Mouse (Mus musculus): ENCODE measurements around the gene Il3. TPM values are rescaled to one million over a fixed set of nuclear protein-coding genes. Genes with fewer than 3 reads are reported as not detected.

Gene Il3
- total RNA-seq (2023): not detected

DNA sequence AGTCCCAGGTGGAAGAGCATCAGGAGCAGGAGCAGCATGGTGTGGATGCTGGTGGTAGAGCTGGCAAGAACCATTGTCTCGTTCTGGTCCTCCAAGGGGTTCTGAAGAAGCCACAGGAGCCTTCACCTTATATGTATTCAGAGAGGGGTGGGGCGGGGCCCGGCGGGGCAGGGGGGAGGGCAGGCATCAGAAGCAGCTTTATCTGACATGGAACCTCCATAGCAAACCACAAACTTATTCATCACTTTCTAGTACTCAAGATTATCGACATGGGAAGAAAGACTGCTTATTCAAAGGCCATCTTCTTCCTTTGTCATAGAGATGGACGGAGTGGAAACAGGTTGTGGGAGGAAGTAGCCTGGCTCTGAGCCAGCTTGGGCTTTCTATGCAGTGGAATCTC, at the start of gene Il3:
Il3 (minus strand) TSS at position 101 of the 400 bp plus-strand sequence.

DNA sequence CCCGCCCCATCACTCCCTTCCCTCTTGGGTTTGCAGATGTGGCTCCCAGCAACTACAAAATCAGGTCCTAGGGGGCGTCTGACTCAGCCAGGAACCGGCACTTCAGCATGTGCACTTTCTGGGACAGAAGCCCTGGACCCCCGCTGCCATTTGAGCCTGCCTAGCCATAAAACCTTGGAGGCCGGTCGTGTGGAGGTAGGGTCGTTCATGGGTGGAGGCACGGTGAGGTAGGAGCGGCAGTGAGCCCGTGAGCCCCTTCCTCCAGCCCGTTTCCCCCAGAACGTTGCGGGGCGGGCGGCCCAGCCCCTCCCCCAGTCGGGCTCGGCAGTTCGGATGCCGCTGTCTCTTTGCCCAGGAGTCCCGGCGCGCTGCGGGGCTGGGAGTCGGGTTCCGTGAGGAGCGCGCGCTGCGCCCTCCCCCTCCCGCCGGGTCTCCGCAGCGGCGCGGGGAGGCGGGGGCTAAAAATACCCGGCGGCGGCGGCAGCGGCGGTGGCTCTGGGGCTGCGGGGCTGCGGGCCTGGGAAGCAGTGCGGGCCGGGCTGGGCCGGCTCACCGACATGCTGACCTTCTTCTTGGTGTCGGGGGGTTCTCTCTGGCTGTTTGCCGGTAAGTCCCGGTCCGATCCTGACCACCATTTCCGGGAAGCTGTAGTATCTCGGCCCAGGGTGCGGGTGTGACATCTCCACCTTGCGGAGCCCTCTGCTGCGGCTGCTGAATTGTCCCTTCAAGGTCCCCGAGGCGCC, 36.8 kb upstream of the Il3 start, which contains the start of gene Acsl6:
Acsl6 (plus strand) TSS at position 71 of the 743 bp plus-strand sequence.

DNA sequence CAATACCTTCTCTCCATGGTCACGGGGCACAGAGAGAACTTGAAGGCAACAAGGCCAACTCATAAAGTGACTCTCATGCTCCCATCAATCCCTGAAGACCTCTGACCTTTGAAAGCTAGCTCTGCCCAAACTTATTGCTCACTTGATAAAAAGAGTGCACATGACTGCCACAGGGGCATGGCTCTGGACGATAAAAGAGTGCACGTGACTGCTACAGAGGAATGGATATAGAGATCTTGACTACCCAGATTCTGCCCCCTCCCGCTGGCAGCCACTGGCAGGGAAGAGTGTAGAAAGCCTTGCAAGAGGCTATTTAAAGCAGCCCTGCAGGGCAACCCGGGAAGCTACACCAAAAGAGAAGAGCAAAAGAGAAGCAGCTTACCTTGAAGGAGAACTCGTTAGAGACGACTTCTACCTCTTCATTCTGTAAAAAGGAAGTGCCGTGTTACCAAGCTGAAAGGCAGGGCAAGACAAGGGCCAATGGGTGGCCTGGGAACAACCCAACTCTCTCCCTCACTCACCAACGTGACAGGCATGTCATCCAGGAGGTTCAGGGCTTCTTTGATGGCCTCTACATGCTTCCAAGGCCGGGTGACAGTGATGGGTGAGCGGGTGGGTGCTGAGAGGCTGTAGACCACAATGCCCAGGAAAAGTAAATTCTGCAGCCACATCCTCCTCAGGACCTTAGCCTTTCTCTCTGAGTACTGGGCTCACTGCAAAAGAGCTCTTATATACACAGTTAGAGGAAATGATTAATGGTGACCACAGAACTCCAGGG, 17.9 kb downstream of the Il3 start, which contains the start of gene Csf2:
Csf2 (minus strand) TSS at position 728 of the 778 bp plus-strand sequence.

Other genes with a start within 250 kb of the Il3 start
- not detected for gene Slc22a4, start 239.2 kb downstream of the Il3 start, total RNA-seq (2023)
- gene Pdlim4, start 198.3 kb downstream of the Il3 start, total RNA-seq (2023): 61.2 TPM
- 4.8 TPM for gene P4ha2, start 167.2 kb downstream of the Il3 start, total RNA-seq (2023)
- gene Csf2, start 17.6 kb downstream of the Il3 start, total RNA-seq (2023): 2.0 TPM
- not detected for gene Acsl6, start 36.5 kb upstream of the Il3 start, total RNA-seq (2023)
- gene Meikin, start 103.4 kb upstream of the Il3 start, total RNA-seq (2023): not detected
- gene Fnip1, start 170.9 kb upstream of the Il3 start, total RNA-seq (2023): 45.8 TPM